Mouse (Mus musculus) myocyte (in vitro differentiated cells): ENCODE results near the gene Cysrt1.

Experiments
- CEBPB ChIP-seq: IDR thresholded peaks from 2 replicates; pipeline ENCODE4 v1.6.1; 2011; ENCODE audit warnings: mild to moderate bottlenecking, moderate library complexity; ENCODE audit not compliant: poor library complexity, insufficient read depth, severe bottlenecking
- E2F4 ChIP-seq: IDR thresholded peaks from one replicate; pipeline ENCODE4 v1.6.1; 2011; ENCODE audit warnings: mild to moderate bottlenecking, control low read depth, moderate library complexity; ENCODE audit not compliant: insufficient read depth
- MAX ChIP-seq: IDR thresholded peaks from one replicate; pipeline ENCODE4 v1.6.1; 2011; ENCODE audit warnings: low read depth, mild to moderate bottlenecking, control low read depth
- MYOD1 ChIP-seq, 3 experiments: IDR thresholded peaks; one replicate each; pipeline ENCODE4 v1.6.1; 2011; ENCODE audit warnings: control low read depth in 2 of 3, low read depth in 2 of 3, mild to moderate bottlenecking in 2 of 3, moderate library complexity in 1 of 3; ENCODE audit not compliant: insufficient read length in 2 of 3, control insufficient read depth in 1 of 3
- MYOG ChIP-seq, 3 experiments: IDR thresholded peaks; one replicate each; pipeline ENCODE4 v1.6.1; 2011; ENCODE audit warnings: control low read depth in 2 of 3, low read depth in 2 of 3, mild to moderate bottlenecking in 2 of 3; ENCODE audit not compliant: insufficient read length in 2 of 3, control insufficient read depth in 1 of 3, insufficient read depth in 1 of 3
- POLR2A ChIP-seq: IDR thresholded peaks from one replicate; pipeline ENCODE4 v1.6.1; 2011; ENCODE audit warnings: low read depth, mild to moderate bottlenecking, control low read depth, moderate library complexity; ENCODE audit not compliant: insufficient read length
- POLR2AphosphoS2 ChIP-seq: IDR thresholded peaks from one replicate; pipeline ENCODE4 v1.6.1; 2011; ENCODE audit warnings: low read depth, control low read depth; ENCODE audit not compliant: insufficient read length
- REST ChIP-seq: IDR thresholded peaks from one replicate; pipeline ENCODE4 v1.6.1; 2011; ENCODE audit warnings: mild to moderate bottlenecking, control low read depth, moderate library complexity; ENCODE audit not compliant: insufficient read depth, insufficient read length
- SRF ChIP-seq: IDR thresholded peaks from one replicate; pipeline ENCODE4 v1.6.1; 2011; ENCODE audit warnings: low read depth; ENCODE audit not compliant: control insufficient read depth, insufficient read length
- TCF12 ChIP-seq: IDR thresholded peaks from one replicate; pipeline ENCODE4 v1.6.1; 2011; ENCODE audit warnings: mild to moderate bottlenecking, control low read depth; ENCODE audit not compliant: poor library complexity, insufficient read depth, severe bottlenecking
- USF1 ChIP-seq: IDR thresholded peaks from one replicate; pipeline ENCODE4 v1.6.1; 2011; ENCODE audit warnings: low read depth, mild to moderate bottlenecking, control low read depth, moderate library complexity

GRCm38 (mm10) chr2:25287927-25288649 lies 45.8 kb upstream of the Cysrt1 start, which contains the start of gene Tmem210:
- TF ChIP-seq POLR2A: no peak
- no peak for TF ChIP-seq MAX
- TF ChIP-seq CEBPB: no peak
- no peak for TF ChIP-seq USF1
- no peak for TF ChIP-seq SRF
- no peak for TF ChIP-seq POLR2AphosphoS2
- no peak for TF ChIP-seq E2F4
- TF ChIP-seq TCF12: no peak
- TF ChIP-seq REST: no peak
- TF ChIP-seq MYOD1 (IDR thresholded peaks at IDR 0.05; ENCODE audit: control insufficient read depth in 1 of 3, insufficient read length in 2 of 3, low read depth in 2 of 3): no peak
- no peak for TF ChIP-seq MYOG (IDR thresholded peaks at IDR 0.05; ENCODE audit: control insufficient read depth in 1 of 3, insufficient read depth in 1 of 3, insufficient read length in 2 of 3, low read depth in 2 of 3)
